Mouse (Mus musculus): ENCODE data around the gene Dock4.

DNA sequence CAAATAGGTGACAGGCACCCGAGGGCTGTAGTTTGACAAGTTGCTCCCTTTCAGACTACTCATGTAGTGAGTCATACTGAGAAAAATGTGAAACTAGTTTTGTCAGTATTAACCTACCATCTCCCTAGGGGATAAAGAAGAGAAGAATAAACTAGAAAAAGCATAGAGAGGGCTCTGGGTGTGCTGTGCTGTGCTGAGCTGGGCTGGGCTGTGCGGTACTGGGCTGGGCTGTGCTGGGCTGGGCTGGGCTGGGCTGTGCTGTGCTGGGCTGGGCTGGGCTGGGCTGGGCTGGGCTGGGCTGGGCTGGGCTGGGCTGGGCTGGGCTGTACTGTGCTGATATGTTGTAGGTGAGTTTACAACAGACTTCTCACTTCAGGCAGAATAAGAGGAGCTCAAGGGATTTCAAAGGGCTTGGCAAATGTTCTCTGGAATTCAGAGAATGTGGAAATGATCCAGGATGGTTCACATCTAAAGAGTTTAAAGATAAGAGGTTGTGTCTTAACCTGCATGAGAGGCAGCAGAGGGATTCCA lies 442.6 kb downstream of the Dock4 start:
- TF ChIP-seq UBTF (IDR thresholded peaks at IDR 0.05; ENCODE audit: low read depth, low read length): no peak
- no peak for TF ChIP-seq TCF12 (IDR thresholded peaks at IDR 0.05; ENCODE audit: low read depth, low read length)
- no peak for TF ChIP-seq MAZ (IDR thresholded peaks at IDR 0.05; ENCODE audit: low read depth, low read length)
- TF ChIP-seq NRF1 (IDR thresholded peaks at IDR 0.05; ENCODE audit: low read depth, low read length): no peak

All from CH12.LX (cell line).